Mouse (Mus musculus): ENCODE data around the gene Lamtor2. TPM values are rescaled to one million over a fixed set of nuclear protein-coding genes. Genes with fewer than 3 reads are reported as not detected.

Lamtor2 gene
- total and polyA plus RNA-seq, 2 experiments from 2014 or later, result 52.2 to 186 TPM

GRCm38 (mm10) chr3:88516407-88516806, 36.5 kb downstream of the Lamtor2 start:
- ATAC-seq (no peak), DNase-seq (no peak)
- Histone ChIP-seq H3K36me3 (ENCODE audit: insufficient read depth) (no peaks in the 10 kb centered on the region), H3K9ac (no peak overlapping the region), H3K4me1 (ENCODE audit: insufficient read depth) (no peaks in the 10 kb centered on the region), H3K27me3 (ENCODE audit: insufficient read depth, low read length) (no peaks in the 10 kb centered on the region), H3K4me2 (ENCODE audit: low read depth) (no peak overlapping the region), H3K9me3 (ENCODE audit: low read length) (no peaks in the 10 kb centered on the region), H3K4me3 (ENCODE audit: low read depth, low read length) (no peak overlapping the region), H3K27ac (ENCODE audit: low read depth, low read length) (no peak overlapping the region)
- no peak for TF ChIP-seq CTCF (IDR thresholded peaks at IDR 0.05; ENCODE audit: low read depth)
- whole genome bisulfite sequencing, result 91% methylated on average over 2 of the region's 2 CpGs

GRCm38 (mm10) chr3:88515095-88515386, 37.8 kb downstream of the Lamtor2 start:
- ATAC-seq (no peak), DNase-seq (no peak)
- H3K4me2 ChIP-seq (ENCODE audit: low read depth), result no peak overlapping the region
- H3K4me1 ChIP-seq (ENCODE audit: insufficient read depth), result 0 out of 2 replicates have a peak, but pooled peaks cover 8% of the 10 kb centered on the region
- H3K9me3 ChIP-seq (ENCODE audit: low read length), result no peaks in the 10 kb centered on the region
- H3K27ac ChIP-seq (ENCODE audit: low read depth, low read length), result no peak overlapping the region
- WGBS, result 100% methylated on average over 2 of the region's 2 CpGs
- no peaks in the 10 kb centered on the region for H3K27me3 ChIP-seq (ENCODE audit: insufficient read depth, low read length)
- no peak overlapping the region for H3K4me3 ChIP-seq (ENCODE audit: low read depth, low read length)
- no peaks in the 10 kb centered on the region for H3K36me3 ChIP-seq (ENCODE audit: insufficient read depth)
- TF ChIP-seq CTCF (IDR thresholded peaks at IDR 0.05; ENCODE audit: low read depth), result no peak
- H3K9ac ChIP-seq, result no peak overlapping the region

GRCm38 (mm10) chr3:88514231-88515094, 38.4 kb downstream of the Lamtor2 start:
- Histone ChIP-seq H3K36me3 (ENCODE audit: insufficient read depth) (no peaks in the 10 kb centered on the region), H3K27me3 (ENCODE audit: insufficient read depth, low read length) (no peaks in the 10 kb centered on the region), H3K4me3 (ENCODE audit: low read depth, low read length) (no peak overlapping the region), H3K4me2 (ENCODE audit: low read depth) (no peak overlapping the region), H3K9ac (no peak overlapping the region), H3K9me3 (ENCODE audit: low read length) (no peaks in the 10 kb centered on the region), H3K27ac (ENCODE audit: low read depth, low read length) (no peak overlapping the region), H3K4me1 (ENCODE audit: insufficient read depth) (0 out of 2 replicates have a peak, but pooled peaks cover 11% of the 10 kb centered on the region)
- TF ChIP-seq CTCF (IDR thresholded peaks at IDR 0.05; ENCODE audit: low read depth), result no peak
- 73% methylated on average over 10 of the region's 10 CpGs for WGBS
- DNase-seq (no peak), ATAC-seq (no peak)

- no peak for DNase-seq
- peaks cover 14% of the 10 kb centered on the region; the same call in 1 of the 2 replicates for H3K4me1 ChIP-seq (ENCODE audit: insufficient read depth)
- H3K9ac ChIP-seq, result no peak overlapping the region
- no peak for TF ChIP-seq CTCF (IDR thresholded peaks at IDR 0.05; ENCODE audit: low read depth)
- H3K27ac ChIP-seq (ENCODE audit: low read depth, low read length), result no peak overlapping the region
- no peaks in the 10 kb centered on the region for H3K9me3 ChIP-seq (ENCODE audit: low read length)
- no peak overlapping the region for H3K4me2 ChIP-seq (ENCODE audit: low read depth)
- 80% methylated on average over 7 of the region's 7 CpGs for WGBS
- no peaks in the 10 kb centered on the region for H3K36me3 ChIP-seq (ENCODE audit: insufficient read depth)
- ATAC-seq, result no peak
- H3K27me3 ChIP-seq (ENCODE audit: insufficient read depth, low read length), result no peaks in the 10 kb centered on the region
- no peak overlapping the region for H3K4me3 ChIP-seq (ENCODE audit: low read depth, low read length)
Measured at GRCm38 (mm10) chr3:88513546-88514115, 39.2 kb downstream of the Lamtor2 start.

GRCm38 (mm10) chr3:88512896-88513545, 39.9 kb downstream of the Lamtor2 start:
- no peak for TF ChIP-seq CTCF (IDR thresholded peaks at IDR 0.05; ENCODE audit: low read depth)

GRCm38 (mm10) chr3:88512141-88512895, 40.6 kb downstream of the Lamtor2 start:
- H3K4me3 ChIP-seq (ENCODE audit: low read depth, low read length), result no peak overlapping the region
- H3K4me2 ChIP-seq (ENCODE audit: low read depth), result no peak overlapping the region
- no peak overlapping the region for H3K9ac ChIP-seq
- ATAC-seq (no peak), DNase-seq (no peak)
- TF ChIP-seq CTCF (IDR thresholded peaks at IDR 0.05; ENCODE audit: low read depth), result no peak
- H3K27me3 ChIP-seq (ENCODE audit: insufficient read depth, low read length), result no peaks in the 10 kb centered on the region
- WGBS, result 37% methylated on average over 6 of the region's 6 CpGs
- H3K9me3 ChIP-seq (ENCODE audit: low read length), result no peaks in the 10 kb centered on the region
- no peak overlapping the region for H3K27ac ChIP-seq (ENCODE audit: low read depth, low read length)
- H3K4me1 ChIP-seq (ENCODE audit: insufficient read depth), result peaks cover 14% of the 10 kb centered on the region; the same call in 1 of the 2 replicates
- no peaks in the 10 kb centered on the region for H3K36me3 ChIP-seq (ENCODE audit: insufficient read depth)

More at GRCm38 (mm10) chr3:88512896-88513545, 39.9 kb downstream of the Lamtor2 start:
- Histone ChIP-seq H3K27me3 (ENCODE audit: insufficient read depth, low read length) (no peaks in the 10 kb centered on the region), H3K9ac (no peak overlapping the region), H3K27ac (ENCODE audit: low read depth, low read length) (no peak overlapping the region), H3K36me3 (ENCODE audit: insufficient read depth) (no peaks in the 10 kb centered on the region), H3K9me3 (ENCODE audit: low read length) (no peaks in the 10 kb centered on the region), H3K4me3 (ENCODE audit: low read depth, low read length) (no peak overlapping the region), H3K4me2 (ENCODE audit: low read depth) (no peak overlapping the region), H3K4me1 (ENCODE audit: insufficient read depth) (peaks cover 14% of the 10 kb centered on the region; the same call in 1 of the 2 replicates)
- no peak for ATAC-seq
- WGBS, result 40% methylated on average over 12 of the region's 15 CpGs
- DNase-seq, result no peak

All from forebrain, postnatal 0 days (tissue).